Mouse (Mus musculus) CD8-positive naive resting alpha-beta T cell, adult 57 days (primary cell): ENCODE measurements around the gene Pdha1. TPM values are rescaled to one million over a fixed set of nuclear protein-coding genes. Genes with fewer than 3 reads are reported as not detected.

Experiments
- total RNA-seq: library from RNA; stranded (reverse); gene quantifications from one replicate; pipeline ENCODE4 v1.2.4, GENCODE M21; 2023

The Pdha1 gene
- 105 TPM for total RNA-seq

GRCm38 (mm10) chrX:160137861-160138717 is at the start of gene Pdha1:
Gene Pdha1 (minus strand): TSS chrX:160138413.

Other genes with a start within 250 kb of the Pdha1 start
- gene Map3k15, start 150.0 kb downstream of the Pdha1 start, total RNA-seq, result 2.3 TPM